Mouse (Mus musculus) heart, postnatal 4 days (tissue): Measurements from ENCODE around the gene Ilk. TPM values are rescaled to one million over a fixed set of nuclear protein-coding genes. Genes with fewer than 3 reads are reported as not detected.
A peak's percentile ranks its signal among the peaks of the same experiment; 100 is the strongest.

Source experiments
- DNase-seq: peaks from one replicate; pipeline ENCODE4 v3.0.0; 2021
- total RNA-seq, 2 experiments: library from RNA; stranded (reverse); gene quantifications; 2 replicates each; pipeline ENCODE4 v1.2.3; 2021

Ilk gene
- total RNA-seq, 2 experiments from 2014 or later = 214 to 215 TPM

- DNase-seq = no peak
These were observed 50.3 kb downstream of the Ilk start for GRCm38 (mm10) chr7:105786506-105787284.

GRCm38 (mm10) chr7:105787285-105788140 lies 51.1 kb downstream of the Ilk start, which contains the start of gene Dchs1:
Dchs1 (minus strand) TSS chr7:105787654.
- peak; percentile 51 for DNase-seq

- no peak for DNase-seq
These were observed 54.8 kb downstream of the Ilk start for GRCm38 (mm10) chr7:105791147-105791546.

Other genes starting within 250 kb of the Ilk start
- gene Smpd1, start 182.2 kb upstream of the Ilk start, total RNA-seq = 100 to 1,000 TPM; 101 to 103 TPM
- gene Apbb1, start 154.9 kb upstream of the Ilk start, total RNA-seq = 10 to 100 TPM; 57.5 to 59.1 TPM
- gene Hpx, start 136.5 kb upstream of the Ilk start, total RNA-seq = under 1 TPM; 0.23 to 0.60 TPM
- gene Trim3, start 103.0 kb upstream of the Ilk start, total RNA-seq = 10 to 100 TPM; 33.5 to 34.7 TPM
- 100 to 1,000 TPM in 1 of 2 experiments, 10 to 100 TPM in 1; 97.6 to 101 TPM for gene Timm10b, start 96.5 kb upstream of the Ilk start, total RNA-seq
- gene Arfip2, start 96.2 kb upstream of the Ilk start, total RNA-seq = 10 to 100 TPM; 32.6 to 32.9 TPM
- gene Gm45799, start 96.0 kb upstream of the Ilk start, total RNA-seq = 1 to 10 TPM; 1.6 to 1.9 TPM
- gene Dnhd1, start 85.8 kb upstream of the Ilk start, total RNA-seq = 1 to 10 TPM in 1 of 2 experiments, under 1 TPM in 1; 0.79 to 1.5 TPM
- 10 to 100 TPM; 15.1 to 17.8 TPM for gene Rrp8, start 793 bp downstream of the Ilk start, total RNA-seq
- gene Taf10, start 7.8 kb downstream of the Ilk start, total RNA-seq = 100 to 1,000 TPM; 122 to 125 TPM
- 10 to 100 TPM; 40.5 to 42.2 TPM for gene Tpp1, start 15.6 kb downstream of the Ilk start, total RNA-seq
- 10 to 100 TPM; 36.3 to 40.0 TPM for gene Dchs1, start 51.1 kb downstream of the Ilk start, total RNA-seq
- gene Mrpl17, start 74.5 kb downstream of the Ilk start, total RNA-seq = 100 to 1,000 TPM; 106 to 111 TPM
- 1 to 10 TPM; 3.9 to 5.4 TPM for gene Gm4070, start 217.4 kb downstream of the Ilk start, total RNA-seq